Mouse (Mus musculus) forebrain, embryonic 13.5 days (tissue): ENCODE data around the gene Tnfsf10. TPM values are rescaled to one million over a fixed set of nuclear protein-coding genes. Genes with fewer than 3 reads are reported as not detected.
A peak's percentile ranks its signal among the peaks of the same experiment; 100 is the strongest.

ENCODE experiments used
- ATAC-seq: fragments of 200-750 bp; cut with Nextera tagmentation; 2 replicates; pipeline ENCODE4 v1.8.0; 2017
- H3K27ac ChIP-seq: fragments of 300-500 bp; sonication (generic); 2 replicates; pipeline ENCODE4 v1.5.1; 2015; ENCODE audit warnings: inconsistent platforms, mild to moderate bottlenecking, moderate library complexity
- H3K27me3 ChIP-seq: fragments of 300-500 bp; sonication (generic); 2 replicates; pipeline ENCODE4 v1.6.1; 2015; ENCODE audit warnings: mild to moderate bottlenecking, inconsistent platforms
- H3K36me3 ChIP-seq: fragments of 300-500 bp; sonication (generic); 2 replicates; pipeline ENCODE4 v1.6.1; 2015; ENCODE audit warnings: mild to moderate bottlenecking, inconsistent platforms; ENCODE audit not compliant: poor library complexity, severe bottlenecking
- H3K4me1 ChIP-seq: fragments of 300-500 bp; sonication (generic); 2 replicates; pipeline ENCODE4 v1.6.1; 2015; ENCODE audit warnings: inconsistent platforms
- H3K4me2 ChIP-seq: fragments of 300-500 bp; sonication (generic); 2 replicates; pipeline ENCODE4 v1.6.1; 2015; ENCODE audit warnings: inconsistent platforms, mild to moderate bottlenecking, moderate library complexity
- H3K4me3 ChIP-seq: fragments of 300-500 bp; sonication (generic); 2 replicates; pipeline ENCODE4 v1.5.1; 2015; ENCODE audit warnings: mild to moderate bottlenecking, inconsistent platforms
- H3K9ac ChIP-seq: fragments of 300-500 bp; sonication (generic); 2 replicates; pipeline ENCODE4 v1.6.1; 2015; ENCODE audit warnings: mild to moderate bottlenecking, inconsistent platforms
- H3K9me3 ChIP-seq: fragments of 300-500 bp; sonication (generic); replicated peaks from 2 replicates; pipeline ENCODE4 v1.6.1; 2016; ENCODE audit warnings: inconsistent platforms
- WGBS: fragments of 180-500 bp; shearing (Covaris S2); methylation state at CpG from one replicate; pipeline ENCODE4 v1.1.7; 2015; 5-methylcytosine and 5-hydroxymethylcytosine counted together
- polyA plus RNA-seq: library from polyadenylated mRNA; unstranded; fragments of >200 nt; fragmentation: Nextera tagmentation; extraction: Ambion mirVana; gene quantifications from 2 replicates; pipeline ENCODE4 v1.2.1, GENCODE M21; 2015

The Tnfsf10 gene
- polyA plus RNA-seq, 1 experiment from 2014 or later, result 0.05 TPM

- Histone ChIP-seq H3K36me3 (no peaks in the 10 kb centered on the region), H3K9me3 (no peaks in the 10 kb centered on the region), H3K27me3 (no peaks in the 10 kb centered on the region), H3K27ac (no peak overlapping the region), H3K4me3 (no peak overlapping the region), H3K4me2 (no peak overlapping the region), H3K4me1 (no peaks in the 10 kb centered on the region), H3K9ac (no peak overlapping the region)
- ATAC-seq, result no peak
- 52% methylated on average over 6 of the region's 6 CpGs for WGBS
Measured at GRCm38 (mm10) chr3:27345526-27345925, 28.7 kb downstream of the Tnfsf10 start.

DNA sequence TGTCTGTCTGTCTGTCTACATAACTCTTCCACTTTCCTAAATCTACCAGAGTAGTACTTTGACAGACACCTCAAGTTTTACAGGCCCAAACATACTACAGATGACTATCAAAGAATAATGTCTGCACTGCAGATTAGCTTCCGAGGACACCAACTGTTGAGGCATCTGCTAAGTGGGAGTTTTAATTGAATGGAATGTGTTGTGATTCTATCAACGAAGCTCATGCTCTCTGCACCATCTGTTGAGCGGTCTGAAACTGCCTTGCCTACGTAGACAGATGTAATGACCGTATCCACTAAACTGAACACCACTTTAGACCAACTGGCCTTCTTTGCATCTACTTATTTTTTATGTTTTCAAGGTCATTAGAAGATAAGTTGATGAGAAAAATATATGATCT, 31.6 kb downstream of the Tnfsf10 start:
- H3K27ac ChIP-seq, result no peak overlapping the region
- H3K4me3 ChIP-seq, result no peak overlapping the region
- H3K4me2 ChIP-seq, result no peak overlapping the region
- H3K27me3 ChIP-seq, result no peaks in the 10 kb centered on the region
- WGBS, result 72% methylated on average over 5 of the region's 5 CpGs
- no peak for ATAC-seq
- H3K4me1 ChIP-seq, result peaks cover 7% of the 10 kb centered on the region; the same call in 1 of the 2 replicates
- no peak overlapping the region for H3K9ac ChIP-seq
- H3K36me3 ChIP-seq, result no peaks in the 10 kb centered on the region
- H3K9me3 ChIP-seq, result no peaks in the 10 kb centered on the region

DNA sequence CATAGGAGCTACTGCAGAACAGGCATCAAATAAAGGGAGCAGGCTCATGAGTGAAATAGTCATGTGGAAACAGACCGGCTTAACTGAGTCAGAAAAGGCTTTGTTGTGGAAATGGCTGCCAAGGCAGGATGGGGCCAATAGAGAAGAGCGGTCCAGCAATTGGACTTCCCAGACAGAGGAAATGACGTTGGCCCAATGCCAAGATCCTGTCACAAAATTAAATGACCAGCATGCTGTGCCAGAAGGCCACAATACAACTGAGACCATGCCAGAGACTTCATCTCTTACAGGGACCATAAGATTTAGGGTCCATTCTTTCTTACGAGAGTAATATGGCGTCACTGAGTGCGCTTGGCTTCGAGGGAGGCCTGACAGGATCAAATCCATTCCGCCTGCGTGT, 34.3 kb downstream of the Tnfsf10 start:
- Histone ChIP-seq H3K4me3 (no peak overlapping the region), H3K27me3 (no peaks in the 10 kb centered on the region), H3K4me2 (no peak overlapping the region), H3K4me1 (peaks cover 7% of the 10 kb centered on the region; the same call in 1 of the 2 replicates), H3K27ac (no peak overlapping the region), H3K36me3 (no peaks in the 10 kb centered on the region), H3K9me3 (no peaks in the 10 kb centered on the region), H3K9ac (no peak overlapping the region)
- peak; percentile 86 for ATAC-seq
- WGBS, result 53% methylated on average over 9 of the region's 9 CpGs

DNA sequence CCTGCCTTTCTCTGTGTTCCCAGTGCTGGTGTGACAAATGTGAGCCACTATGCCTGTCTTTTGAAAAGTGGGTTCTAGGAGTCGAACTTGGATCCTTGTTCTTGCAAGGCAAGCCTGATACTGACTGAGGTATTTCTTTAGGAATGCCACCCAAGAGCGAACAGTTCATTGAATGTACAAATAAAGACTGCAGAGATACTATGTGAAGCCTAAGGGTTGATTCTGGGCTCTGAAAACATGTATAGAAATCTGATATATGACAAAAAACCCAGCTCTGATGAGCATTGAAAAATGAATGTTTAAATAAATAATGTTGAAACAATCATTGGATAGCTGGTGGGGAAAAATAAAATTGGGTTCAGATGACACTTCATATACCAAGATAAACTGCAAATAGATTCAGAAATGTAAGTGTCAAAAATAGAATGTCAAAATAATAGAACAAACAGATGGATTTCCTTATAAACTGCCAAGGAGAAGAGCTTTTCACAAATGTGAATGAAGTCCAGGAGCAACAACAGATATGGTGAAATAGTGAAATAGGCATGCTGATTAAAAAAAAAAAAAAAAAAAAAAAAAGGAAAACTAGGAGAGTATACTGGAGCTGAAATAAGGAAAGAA, 42.4 kb downstream of the Tnfsf10 start:
- Histone ChIP-seq H3K9ac (no peak overlapping the region), H3K4me3 (no peak overlapping the region), H3K27ac (no peak overlapping the region), H3K27me3 (no peaks in the 10 kb centered on the region), H3K36me3 (no peaks in the 10 kb centered on the region), H3K9me3 (peaks cover 5% of the 10 kb centered on the region; the same call in 1 of the 2 replicates), H3K4me1 (no peaks in the 10 kb centered on the region), H3K4me2 (no peak overlapping the region)
- ATAC-seq, result no peak
- 78% methylated on average over 2 of the region's 2 CpGs for WGBS

DNA sequence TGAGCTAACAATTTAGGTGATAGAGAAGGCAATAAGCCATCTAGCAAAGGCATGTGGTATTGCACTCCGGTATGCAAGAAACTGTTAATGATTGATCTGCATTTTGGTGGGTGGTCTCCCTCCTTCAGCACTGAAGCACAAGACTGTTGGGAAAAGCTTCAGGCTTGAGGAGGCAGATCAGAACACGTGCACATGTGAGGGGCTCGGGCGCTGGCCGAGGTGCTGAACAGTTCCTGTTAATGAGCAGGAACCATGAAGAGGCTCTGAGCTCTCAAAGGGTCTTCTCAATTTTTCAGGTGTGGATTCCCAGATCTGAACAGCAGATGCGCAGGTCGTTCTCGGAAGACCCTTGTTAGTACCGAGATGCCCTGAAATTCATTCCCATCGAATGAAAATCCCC, 53.3 kb downstream of the Tnfsf10 start:
- Histone ChIP-seq H3K27ac (no peak overlapping the region), H3K4me1 (peaks cover 15% of the 10 kb centered on the region), H3K9ac (no peak overlapping the region), H3K4me2 (no peak overlapping the region), H3K36me3 (no peaks in the 10 kb centered on the region), H3K4me3 (no peak overlapping the region), H3K9me3 (no peaks in the 10 kb centered on the region), H3K27me3 (peaks cover 63% of the 10 kb centered on the region)
- WGBS, result 7% methylated on average over 10 of the region's 10 CpGs
- no peak for ATAC-seq

GRCm38 (mm10) chr3:27370582-27371275, 53.9 kb downstream of the Tnfsf10 start:
- WGBS, result 2% methylated on average over 20 of the region's 20 CpGs
- Histone ChIP-seq H3K27ac (no peak overlapping the region), H3K36me3 (no peaks in the 10 kb centered on the region), H3K4me2 (peak overlapping the region; percentile 86), H3K27me3 (peaks cover 63% of the 10 kb centered on the region), H3K9ac (no peak overlapping the region), H3K9me3 (no peaks in the 10 kb centered on the region), H3K4me1 (peaks cover 15% of the 10 kb centered on the region), H3K4me3 (peak overlapping the region; percentile 44)
- ATAC-seq, result 0 out of 2 replicates have a peak, but pooled peaks have one; percentile 6

DNA sequence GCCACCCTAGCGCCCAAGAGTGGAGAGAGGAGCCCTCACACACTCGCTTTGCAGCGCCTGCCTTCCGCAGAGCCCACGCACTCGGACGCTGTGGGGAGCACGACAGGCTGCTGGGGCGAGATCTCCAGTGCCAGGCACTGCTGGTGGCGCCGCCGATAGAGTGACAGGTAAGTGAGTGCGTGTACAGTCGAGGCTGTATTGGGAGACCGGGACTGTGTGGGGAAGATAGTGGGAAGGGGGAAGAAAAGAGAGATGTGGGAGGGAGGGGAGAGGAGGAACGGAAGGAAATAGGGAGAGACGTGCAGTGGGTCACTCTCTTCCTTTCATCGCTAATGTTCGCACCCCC, 54.4 kb downstream of the Tnfsf10 start, which contains the start of gene Ghsr:
Gene Ghsr, plus strand, starts transcription at position 76 of the 346 bp plus-strand sequence.
- no peaks in the 10 kb centered on the region for H3K36me3 ChIP-seq
- no peaks in the 10 kb centered on the region for H3K9me3 ChIP-seq
- H3K4me2 ChIP-seq, result peak within 1 kb of the TSS; percentile 86
- H3K4me3 ChIP-seq, result peak within 1 kb of the TSS; percentile 44
- peak; percentile 64 for ATAC-seq
- H3K4me1 ChIP-seq, result peaks cover 15% of the 10 kb centered on the region
- WGBS, result 1% methylated on average over 16 of the region's 19 CpGs
- peaks cover 63% of the 10 kb centered on the region for H3K27me3 ChIP-seq
- peak within 1 kb of the TSS; percentile 52 for H3K9ac ChIP-seq
- H3K27ac ChIP-seq, result no peak within 1 kb of the TSS

GRCm38 (mm10) chr3:27371725-27372650, 55.2 kb downstream of the Tnfsf10 start:
- Histone ChIP-seq H3K36me3 (no peaks in the 10 kb centered on the region), H3K9ac (peak overlapping the region; percentile 52), H3K4me3 (peak overlapping the region; percentile 44), H3K27me3 (peaks cover 63% of the 10 kb centered on the region), H3K9me3 (no peaks in the 10 kb centered on the region), H3K27ac (no peak overlapping the region), H3K4me2 (peak overlapping the region; percentile 86), H3K4me1 (peaks cover 15% of the 10 kb centered on the region)
- 1% methylated on average over 72 of the region's 77 CpGs for WGBS
- peak; percentile 71 for ATAC-seq

- Histone ChIP-seq H3K4me1 (peaks cover 15% of the 10 kb centered on the region), H3K4me2 (no peak overlapping the region), H3K27me3 (peaks cover 53% of the 10 kb centered on the region), H3K9ac (no peak overlapping the region), H3K9me3 (no peaks in the 10 kb centered on the region), H3K36me3 (no peaks in the 10 kb centered on the region), H3K4me3 (no peak overlapping the region), H3K27ac (no peak overlapping the region)
- WGBS, result 65% methylated on average over 9 of the region's 9 CpGs
- ATAC-seq, result no peak
Measured at GRCm38 (mm10) chr3:27374396-27374795, 57.6 kb downstream of the Tnfsf10 start.

- H3K4me1 ChIP-seq, result no peaks in the 10 kb centered on the region
- no peaks in the 10 kb centered on the region for H3K36me3 ChIP-seq
- WGBS, result 86% methylated on average over 4 of the region's 4 CpGs
- H3K9me3 ChIP-seq, result no peaks in the 10 kb centered on the region
- no peak overlapping the region for H3K4me3 ChIP-seq
- no peak overlapping the region for H3K27ac ChIP-seq
- no peak overlapping the region for H3K4me2 ChIP-seq
- peaks cover 18% of the 10 kb centered on the region for H3K27me3 ChIP-seq
- H3K9ac ChIP-seq, result no peak overlapping the region
- no peak for ATAC-seq
Measured at GRCm38 (mm10) chr3:27377935-27378334, 61.1 kb downstream of the Tnfsf10 start.

DNA sequence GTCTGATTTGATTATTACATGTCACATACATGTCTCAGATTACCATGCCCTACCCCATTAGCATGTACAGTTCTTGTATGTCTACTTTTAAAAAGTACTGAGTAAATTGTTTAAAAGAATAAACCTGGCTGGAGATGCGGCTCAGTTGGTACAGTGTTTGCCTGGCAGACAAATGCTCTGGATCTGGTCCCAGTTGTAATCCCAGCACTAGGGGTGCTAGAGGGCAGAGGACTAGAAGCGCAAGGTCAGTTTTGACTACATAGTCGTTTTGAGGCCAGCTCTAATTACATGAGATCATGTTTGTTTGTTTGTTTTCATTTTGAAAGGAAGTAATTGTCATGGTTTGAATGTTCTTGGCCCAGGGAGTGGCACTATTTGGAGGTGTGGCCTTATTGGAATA, 68.0 kb downstream of the Tnfsf10 start:
- Histone ChIP-seq H3K4me2 (no peak overlapping the region), H3K9ac (no peak overlapping the region), H3K27ac (no peak overlapping the region), H3K4me1 (no peaks in the 10 kb centered on the region), H3K36me3 (no peaks in the 10 kb centered on the region), H3K9me3 (no peaks in the 10 kb centered on the region), H3K4me3 (no peak overlapping the region), H3K27me3 (no peaks in the 10 kb centered on the region)
- no peak for ATAC-seq
- WGBS, result 78% methylated on average over 3 of the region's 3 CpGs

GRCm38 (mm10) chr3:27389923-27390322, 73.1 kb downstream of the Tnfsf10 start:
- Histone ChIP-seq H3K9ac (no peak overlapping the region), H3K4me3 (no peak overlapping the region), H3K4me1 (no peaks in the 10 kb centered on the region), H3K36me3 (no peaks in the 10 kb centered on the region), H3K27ac (no peak overlapping the region), H3K27me3 (no peaks in the 10 kb centered on the region), H3K4me2 (no peak overlapping the region), H3K9me3 (0 out of 2 replicates have a peak, but pooled peaks cover 4% of the 10 kb centered on the region)
- ATAC-seq, result no peak
- 84% methylated on average over 1 of the region's 1 CpGs for WGBS
